Mouse (Mus musculus) CH12.LX (cell line): ENCODE data around the gene Tsen54. TPM values are rescaled to one million over a fixed set of nuclear protein-coding genes. Genes with fewer than 3 reads are reported as not detected.

Experiments
- DNase-seq: peaks from one replicate; pipeline ENCODE4 v3.0.0-alpha.2; 2013; ENCODE audit errors: extremely low read depth
- H3K27ac ChIP-seq: 2 replicates; pipeline ENCODE4 v1.5.1; 2012; ENCODE audit warnings: low read depth, mild to moderate bottlenecking, control low read depth, moderate library complexity; ENCODE audit not compliant: insufficient read depth
- H3K27me3 ChIP-seq: replicated peaks from 2 replicates; pipeline ENCODE3; 2012; ENCODE audit warnings: inconsistent platforms
- H3K36me3 ChIP-seq, 2 experiments: replicated peaks in 1 of 2; 2 replicates each; pipeline versions ENCODE3 to v1.6.1; 2012; ENCODE audit warnings: inconsistent platforms in 1 of 2, low read length in 1 of 2, mild to moderate bottlenecking in 1 of 2, mixed read lengths in 1 of 2, moderate library complexity in 1 of 2; ENCODE audit not compliant: control insufficient read depth in 1 of 2, insufficient read depth in 1 of 2
- H3K4me1 ChIP-seq, 2 experiments: 2 replicates each; pipeline ENCODE4 v1.6.1; 2012; ENCODE audit warnings: inconsistent platforms in 1 of 2, moderate library complexity in 1 of 2; ENCODE audit not compliant: insufficient read depth in 2 of 2, control insufficient read depth in 1 of 2
- H3K4me2 ChIP-seq: 2 replicates; pipeline ENCODE4 v1.6.1; 2012; ENCODE audit warnings: low read depth, mild to moderate bottlenecking, control low read depth; ENCODE audit not compliant: poor library complexity, insufficient read depth, severe bottlenecking
- H3K4me3 ChIP-seq, 3 experiments: fragments of 150-350 bp in 1 of 3; sonication (generic) in 1 of 3; replicated peaks in 1 of 3; 2 replicates each; pipeline versions ENCODE3 to v1.5.1; 2011 to 2012; ENCODE audit warnings: low read depth in 2 of 3, low read length in 2 of 3, mild to moderate bottlenecking in 2 of 3, moderate library complexity in 2 of 3, control low read depth in 1 of 3, improper control_type of control experiment in 1 of 3, inconsistent platforms in 1 of 3, mixed read lengths in 1 of 3; ENCODE audit not compliant: poor library complexity in 1 of 3
- H3K79me2 ChIP-seq: replicated peaks from 2 replicates; pipeline ENCODE4 v1.6.1; 2012; ENCODE audit warnings: mild to moderate bottlenecking, moderate library complexity; ENCODE audit not compliant: control insufficient read depth, poor library complexity, insufficient read depth, severe bottlenecking; ENCODE audit errors: extremely low read depth
- H3K9ac ChIP-seq: 2 replicates; pipeline ENCODE4 v1.6.1; 2012; ENCODE audit warnings: low read depth, mild to moderate bottlenecking, control low read depth, moderate library complexity; ENCODE audit not compliant: insufficient read depth
- H3K9me3 ChIP-seq: replicated peaks from 2 replicates; pipeline ENCODE3; 2012; ENCODE audit warnings: low read length, inconsistent platforms, mixed read lengths
- BHLHE40 ChIP-seq: IDR thresholded peaks from 2 replicates; pipeline ENCODE4 v1.6.1; 2011; ENCODE audit warnings: mild to moderate bottlenecking, low read depth, low read length, improper control_type of control experiment
- CHD2 ChIP-seq: IDR thresholded peaks from 2 replicates; pipeline ENCODE4 v1.6.1; 2011; ENCODE audit warnings: low read length, improper control_type of control experiment
- E2F4 ChIP-seq: IDR thresholded peaks from 2 replicates; pipeline ENCODE4 v1.6.1; 2011; ENCODE audit warnings: low read depth, low read length, improper control_type of control experiment; ENCODE audit not compliant: insufficient replicate concordance
- ELF1 ChIP-seq: IDR thresholded peaks from 2 replicates; pipeline ENCODE4 v1.6.1; 2014; ENCODE audit warnings: low read depth, mild to moderate bottlenecking, inconsistent platforms, low read length, improper control_type of control experiment
- IRF4 ChIP-seq: IDR thresholded peaks from 2 replicates; pipeline ENCODE4 v1.6.1; 2014; ENCODE audit warnings: low read depth, mild to moderate bottlenecking, inconsistent platforms, low read length, improper control_type of control experiment
- JUN ChIP-seq: IDR thresholded peaks from 2 replicates; pipeline ENCODE4 v1.6.1; 2011; ENCODE audit warnings: low read depth, mild to moderate bottlenecking, low read length, improper control_type of control experiment, moderate library complexity; ENCODE audit not compliant: insufficient read depth
- KAT2A ChIP-seq: IDR thresholded peaks from 2 replicates; pipeline ENCODE4 v1.6.1; 2012; ENCODE audit warnings: low read length, improper control_type of control experiment, inconsistent platforms; ENCODE audit not compliant: insufficient replicate concordance
- MAFK ChIP-seq: IDR thresholded peaks from 2 replicates; pipeline ENCODE4 v1.6.1; 2011; ENCODE audit warnings: low read length, improper control_type of control experiment; ENCODE audit not compliant: insufficient replicate concordance
- MAZ ChIP-seq: IDR thresholded peaks from 2 replicates; pipeline ENCODE4 v1.6.1; 2012; ENCODE audit warnings: low read depth, mild to moderate bottlenecking, inconsistent platforms, low read length, improper control_type of control experiment, moderate library complexity
- MEF2A ChIP-seq: IDR thresholded peaks from 2 replicates; pipeline ENCODE4 v1.6.1; 2014; ENCODE audit warnings: low read depth, mild to moderate bottlenecking, inconsistent platforms, low read length, improper control_type of control experiment, borderline replicate concordance
- MYC ChIP-seq: IDR thresholded peaks from 2 replicates; pipeline ENCODE4 v1.6.1; 2011; ENCODE audit warnings: low read depth, mild to moderate bottlenecking, improper control_type of control experiment, low read length
- NELFE ChIP-seq: IDR thresholded peaks from 2 replicates; pipeline ENCODE4 v1.6.1; 2011; ENCODE audit warnings: low read depth, low read length, improper control_type of control experiment
- NRF1 ChIP-seq: IDR thresholded peaks from 2 replicates; pipeline ENCODE4 v1.6.1; 2014; ENCODE audit warnings: low read depth, mild to moderate bottlenecking, inconsistent platforms, low read length, improper control_type of control experiment, moderate library complexity
- POLR2AphosphoS2 ChIP-seq: IDR thresholded peaks from 2 replicates; pipeline ENCODE4 v1.6.1; 2011; ENCODE audit warnings: low read depth, low read length, improper control_type of control experiment
- SMC3 ChIP-seq: IDR thresholded peaks from 2 replicates; pipeline ENCODE4 v1.6.1; 2011; ENCODE audit warnings: low read depth, low read length, improper control_type of control experiment
- TBP ChIP-seq: conservative IDR thresholded peaks from 2 replicates; pipeline ENCODE4 v1.6.1; 2011; ENCODE audit warnings: low read depth, low read length, improper control_type of control experiment
- TCF12 ChIP-seq: IDR thresholded peaks from 2 replicates; pipeline ENCODE4 v1.6.1; 2014; ENCODE audit warnings: low read depth, mild to moderate bottlenecking, inconsistent platforms, low read length, improper control_type of control experiment
- USF1 ChIP-seq: IDR thresholded peaks from 2 replicates; pipeline ENCODE4 v1.6.1; 2014; ENCODE audit warnings: low read depth, mild to moderate bottlenecking, inconsistent platforms, low read length, improper control_type of control experiment
- USF2 ChIP-seq: conservative IDR thresholded peaks from 2 replicates; pipeline ENCODE4 v1.6.1; 2011; ENCODE audit warnings: low read depth, low read length, improper control_type of control experiment
- ZKSCAN1 ChIP-seq: IDR thresholded peaks from 2 replicates; pipeline ENCODE4 v1.6.1; 2012; ENCODE audit warnings: low read depth, inconsistent platforms, low read length, improper control_type of control experiment, borderline replicate concordance
- ZMIZ1 ChIP-seq: IDR thresholded peaks from 2 replicates; pipeline ENCODE4 v1.6.1; 2012; ENCODE audit warnings: low read depth, mild to moderate bottlenecking, inconsistent platforms, low read length, improper control_type of control experiment
- dilution Hi-C: fragments of 300-500 bp; cut with MboI; formaldehyde crosslinking; loops from 2 replicates; pipeline ENCODE4 v1.14.3; 2020; ENCODE audit warnings: low sequenced_read_pairs; ENCODE audit not compliant: extremely low pct_unique_long_range_greater_than_20kb, extremely low pct_ligation_motif_present
- in situ Hi-C: fragments of 300-500 bp; cut with MboI; formaldehyde crosslinking; loops from 3 replicates; pipeline ENCODE4 v1.14.3; 2019; ENCODE audit warnings: low sequenced_read_pairs, low pct_ligation_motif_present, low pct_unique_long_range_greater_than_20kb, mixed read lengths
- polyA plus RNA-seq: library from polyadenylated mRNA; unstranded; fragments of >175 nt; gene quantifications from 2 replicates; pipeline ENCODE4 v1.2.1, GENCODE M21; 2012; ENCODE audit warnings: low read depth; ENCODE audit not compliant: insufficient read length
- total RNA-seq, 2 experiments: library from RNA; depleted of rRNA; stranded (reverse); fragments of 300-350 nt in 1 of 2; fragments of >200 nt in 1 of 2; gene quantifications; 2 replicates each; pipeline ENCODE4 v1.2.3; 2012 to 2014

The Tsen54 gene
- total and polyA plus RNA-seq, 3 experiments, result 45.8 to 71.1 (median 59.4) TPM

GRCm38 (mm10) chr11:115843891-115844239 is 29.3 kb downstream of the Tsen54 start:
- in situ Hi-C loops, result no loop called here
- H3K79me2 ChIP-seq, result no peaks in the 10 kb centered on the region
- H3K4me2 ChIP-seq, result no peak overlapping the region
- peaks cover 8% of the 10 kb centered on the region for H3K9me3 ChIP-seq
- no peak overlapping the region for H3K9ac ChIP-seq
- peaks cover 20 to 62% of the 10 kb centered on the region in 2 experiments for H3K36me3 ChIP-seq
- peaks cover 1 to 4% of the 10 kb centered on the region in 2 experiments; a peak in 1 of 4 replicates for H3K4me1 ChIP-seq
- TF ChIP-seq USF2 (no peak), IRF4 (no peak), ZKSCAN1 (no peak), MAFK (no peak), NELFE (no peak), TBP (no peak), MAZ (no peak), JUN (no peak), MEF2A (no peak), USF1 (no peak), MYC (no peak), TCF12 (no peak), ELF1 (no peak), POLR2AphosphoS2 (no peak)
- dilution Hi-C loops, result no loop called here
- H3K27ac ChIP-seq, result no peak overlapping the region
- H3K27me3 ChIP-seq, result no peaks in the 10 kb centered on the region
- H3K4me3 ChIP-seq, result no peak overlapping the region
- no peak for DNase-seq

GRCm38 (mm10) chr11:115844240-115844639 is 29.7 kb downstream of the Tsen54 start:
- peaks cover 0 to 4% of the 10 kb centered on the region in 2 experiments; a peak in 1 of 4 replicates for H3K4me1 ChIP-seq
- no peaks in the 10 kb centered on the region for H3K27me3 ChIP-seq
- in situ Hi-C loops, result no loop called here
- peaks cover 8% of the 10 kb centered on the region for H3K9me3 ChIP-seq
- no peak for DNase-seq
- no peak overlapping the region for H3K27ac ChIP-seq
- H3K4me2 ChIP-seq, result no peak overlapping the region
- H3K4me3 ChIP-seq, result no peak overlapping the region
- no peaks in the 10 kb centered on the region for H3K79me2 ChIP-seq
- TF ChIP-seq ZKSCAN1 (no peak), TCF12 (no peak), NRF1 (no peak), E2F4 (no peak), KAT2A (no peak), USF2 (no peak), MEF2A (no peak), CHD2 (no peak), ZMIZ1 (no peak), BHLHE40 (no peak), MYC (no peak), SMC3 (no peak)
- TF ChIP-seq, all 38 proteins: peak for 0
- dilution Hi-C loops, result no loop called here
- peaks cover 22 to 65% of the 10 kb centered on the region in 2 experiments for H3K36me3 ChIP-seq
- H3K9ac ChIP-seq, result no peak overlapping the region
